Mouse (Mus musculus): ENCODE data around the gene Olfr1045.
"Not testable (repeated sequence)": the region's sequence is repeated elsewhere in the genome, so short reads cannot be mapped to it uniquely, and the experiment has no call there.

The Olfr1045 gene

DNA sequence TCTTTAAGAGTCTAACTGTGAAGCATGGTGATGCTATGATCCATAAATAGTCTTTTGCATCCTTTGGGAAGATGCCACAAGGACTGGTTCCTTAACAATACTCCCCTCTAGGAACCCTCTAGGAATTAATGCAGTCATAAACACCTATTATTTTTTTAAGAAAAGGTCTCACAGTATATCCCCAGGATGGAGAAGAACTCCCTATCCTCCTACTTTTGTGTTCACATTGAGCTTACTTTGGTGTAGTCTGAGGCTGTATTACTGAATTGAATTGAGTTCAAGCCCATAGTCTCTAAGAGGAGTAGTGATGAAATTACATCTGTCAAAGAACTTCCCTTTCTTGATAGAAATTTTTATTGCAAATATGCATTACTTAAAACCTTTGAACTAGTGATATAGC, at the start of gene Olfr1045:
Gene Olfr1045 (minus strand): TSS at position 101 of the 400 bp plus-strand sequence.
- DNase-seq (ENCODE audit: low spot score in 2 of 2) = no peak

GRCm38 (mm10) chr2:86240189-86240588, 37.4 kb upstream of the Olfr1045 start, which contains the start of gene Olfr1048:
Olfr1048 (minus strand) TSS chr2:86240289.
- DNase-seq (ENCODE audit: low spot score in 2 of 2) = no peak

DNA sequence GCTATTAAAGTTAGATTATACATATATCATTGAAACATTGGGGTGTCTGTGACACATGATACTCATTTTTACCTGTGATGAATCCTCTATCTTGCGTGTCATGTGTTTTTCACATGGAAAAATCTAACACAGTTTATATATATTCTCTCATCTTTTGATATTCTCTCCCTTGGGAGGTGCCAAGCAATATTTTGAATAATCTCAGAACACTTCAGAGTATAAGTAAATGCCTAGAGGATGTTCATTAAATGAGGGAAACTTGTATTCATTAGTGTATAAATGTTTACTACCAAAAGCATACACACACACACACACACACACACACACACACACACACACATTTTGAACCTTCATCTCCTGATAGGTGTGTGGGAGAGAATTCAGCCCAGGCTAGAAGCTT, 28.5 kb upstream of the Olfr1045 start, which contains the start of gene Olfr1047:
Gene Olfr1047 (minus strand): TSS at position 101 of the 400 bp plus-strand sequence.
- DNase-seq (ENCODE audit: low spot score in 2 of 2) = no peak

DNA sequence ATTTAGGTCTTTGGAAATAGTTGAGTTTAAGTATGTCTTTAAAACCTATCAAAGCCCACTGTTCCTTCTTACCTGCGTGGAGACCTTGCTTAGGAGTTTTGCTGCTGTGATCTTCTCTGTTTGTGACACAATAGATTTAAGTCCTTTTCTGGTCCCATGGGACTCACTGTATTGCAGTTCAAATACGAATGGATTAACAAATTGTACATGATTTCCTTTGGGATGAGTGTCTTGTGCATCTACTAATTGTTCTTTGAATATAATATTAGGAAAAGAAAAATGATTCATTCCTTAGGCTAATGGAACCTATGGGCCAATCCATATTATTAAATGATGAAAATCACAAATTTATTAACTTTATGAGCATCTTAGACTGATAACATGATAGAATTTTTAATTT, 16.4 kb upstream of the Olfr1045 start, which contains the start of gene Olfr1046:
Gene Olfr1046 (minus strand): TSS at position 101 of the 400 bp plus-strand sequence.
- DNase-seq (ENCODE audit: low spot score in 2 of 2) = no peak

- no peak for DNase-seq (ENCODE audit: low spot score in 2 of 2)
Observed at GRCm38 (mm10) chr2:86195863-86196262, 6.9 kb downstream of the Olfr1045 start.

DNA sequence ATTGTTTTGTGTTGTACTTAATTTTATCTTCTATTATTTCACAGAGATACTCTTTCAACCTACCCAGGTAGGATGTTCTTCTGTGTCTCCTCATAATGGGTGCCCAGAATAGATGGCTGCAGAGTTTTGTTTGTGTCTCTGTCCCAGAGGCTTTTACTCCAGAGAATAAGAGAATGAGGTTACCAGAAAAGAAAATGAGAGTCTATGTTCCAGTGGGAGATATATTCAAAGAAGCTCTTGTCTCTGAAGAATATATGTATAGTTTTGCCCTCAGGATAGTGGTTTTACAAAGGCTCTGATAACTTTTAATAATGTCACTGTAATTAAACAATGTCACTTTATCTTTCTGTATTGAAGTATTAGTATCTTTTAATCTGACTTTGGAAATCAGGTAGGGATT, 17.2 kb downstream of the Olfr1045 start, which contains the start of gene Olfr52:
Gene Olfr52 (minus strand): TSS at position 101 of the 400 bp plus-strand sequence.
- no peak for DNase-seq (ENCODE audit: low spot score in 2 of 2)

DNA sequence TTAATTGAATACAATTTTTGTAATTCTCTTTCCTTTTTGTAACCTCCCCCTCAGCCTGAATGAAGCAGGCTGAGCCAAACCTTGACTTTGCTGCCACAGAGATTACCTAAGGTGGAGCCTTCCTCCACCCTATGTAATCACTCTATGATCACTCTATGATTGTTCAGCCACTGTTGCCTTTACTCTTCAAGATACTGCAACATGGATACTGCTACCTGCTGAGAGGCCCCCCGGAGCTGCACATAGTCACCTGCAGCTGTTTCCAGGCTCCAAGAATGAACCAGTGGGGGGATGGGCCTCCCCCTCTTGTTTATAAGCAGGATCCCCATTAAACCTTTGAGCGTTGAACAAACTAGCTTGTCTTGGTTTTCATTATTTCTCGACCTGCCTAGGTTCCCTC, 22.9 kb downstream of the Olfr1045 start:
- DNase-seq (ENCODE audit: low spot score in 2 of 2) = no peak

DNA sequence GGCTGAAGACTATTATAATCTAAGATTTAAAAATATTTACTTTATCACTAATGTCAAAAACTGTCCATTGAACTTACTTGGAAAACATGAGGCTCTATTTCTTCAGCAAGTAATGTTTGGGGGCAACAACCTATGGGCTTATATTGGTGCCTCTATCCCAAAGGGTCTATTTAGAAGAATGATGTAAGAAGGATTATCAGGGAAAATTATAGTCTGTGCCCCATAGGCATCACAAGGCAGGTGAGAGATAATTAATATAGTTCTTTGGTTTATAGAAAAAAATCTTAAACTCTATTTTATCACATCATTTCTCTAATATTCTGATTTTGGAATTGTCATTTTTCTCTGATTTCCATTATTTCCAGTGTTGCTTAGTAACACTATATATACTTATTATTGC, 25.1 kb downstream of the Olfr1045 start, which contains the start of gene Olfr1044:
Gene Olfr1044 (minus strand): TSS at position 101 of the 400 bp plus-strand sequence.
- DNase-seq (ENCODE audit: low spot score in 2 of 2) = no peak

DNA sequence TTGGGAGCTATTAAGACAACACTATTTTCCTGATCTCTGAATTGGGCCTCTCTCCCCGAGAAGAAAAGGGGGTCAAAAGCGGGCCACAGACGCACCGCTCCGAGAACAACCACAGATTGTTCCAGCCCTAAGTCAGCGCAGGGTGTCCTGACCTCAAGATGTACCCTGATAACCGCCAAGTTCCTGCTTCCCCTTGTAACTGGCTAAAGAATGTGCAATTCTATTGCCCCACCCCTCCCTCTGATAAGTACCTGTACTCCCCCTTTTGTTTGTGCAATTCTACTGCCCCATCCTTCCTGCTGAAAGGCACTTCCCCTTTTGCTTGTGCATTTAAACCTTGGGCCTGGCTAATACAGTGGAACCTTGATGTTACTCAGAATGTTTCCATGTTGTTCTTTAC, 27.4 kb downstream of the Olfr1045 start:
- not testable (repeated sequence) for DNase-seq (ENCODE audit: low spot score in 2 of 2)

- no peak for DNase-seq (ENCODE audit: low spot score in 2 of 2)
Observed at GRCm38 (mm10) chr2:86167422-86167821, 35.4 kb downstream of the Olfr1045 start, which contains the start of gene Olfr1043. Olfr1043 (minus strand) TSS chr2:86167522.

- no peak for DNase-seq (ENCODE audit: low spot score in 2 of 2)
Observed at GRCm38 (mm10) chr2:86161738-86162137, 41.1 kb downstream of the Olfr1045 start, which contains the start of gene Olfr1042. Olfr1042 (minus strand) TSS chr2:86161838.

- no peak for DNase-seq (ENCODE audit: low spot score in 2 of 2)
Observed at GRCm38 (mm10) chr2:86146632-86147031, 56.2 kb downstream of the Olfr1045 start, which contains the start of gene Olfr1040. Olfr1040 (minus strand) TSS chr2:86146732.

Measured in spleen, postnatal 14 days (tissue).